ENCODE assay signal across 8 mouse cellular contexts in genomic region chr2:29967768-29968167, GRCm38 (mm10). TPM values are rescaled to one million over a fixed set of nuclear protein-coding genes. Genes with fewer than 3 reads are reported as not detected.
DNase-seq lines count a peak whose midpoint lies in the region; ATAC-seq and TF ChIP-seq lines count a peak whose summit lies in the region.
"Had no signal": no experiment of that assay in that cellular context is flagged by ENCODE, and none has a peak within 500 bp of the region (broad histone marks: within the 10 kb centered on the region; RNA-seq: fewer than 3 reads in every experiment).

No protein-coding gene starts in this region.

- H3K4me3 ChIP-seq in neural tube, embryonic 11.5 days (ENCODE audit: low read depth, low read length) = peak overlapping the region; percentile 83
- H3K4me3 ChIP-seq in heart, postnatal 0 days (ENCODE audit: low read depth, low read length) = peak overlapping the region; percentile 97
- H3K4me3 ChIP-seq in limb, embryonic 14.5 days (replicated peaks; ENCODE audit: low read length) = 0 out of 2 replicates have a peak overlapping the region, but pooled peaks have one; percentile 4
- H3K4me3 ChIP-seq in liver, embryonic 11.5 days (ENCODE audit: low read depth, low read length) = no peak overlapping the region

- H3K4me1 ChIP-seq in neural tube, embryonic 11.5 days (ENCODE audit: control insufficient read depth, insufficient read depth, low read length) = peaks cover 24% of the 10 kb centered on the region
- H3K4me1 ChIP-seq in heart, postnatal 0 days (ENCODE audit: control insufficient read depth, insufficient read depth) = peaks cover 68% of the 10 kb centered on the region
- H3K4me1 ChIP-seq in limb, embryonic 14.5 days (ENCODE audit: control insufficient read depth, insufficient read depth, low read length) = peaks cover 24% of the 10 kb centered on the region
- H3K4me1 ChIP-seq in liver, embryonic 11.5 days (replicated peaks; ENCODE audit: control insufficient read depth, insufficient read depth, low read length) = peaks cover 12% of the 10 kb centered on the region; the same call in 1 of the 2 replicates

- H3K27me3 ChIP-seq in neural tube, embryonic 11.5 days (ENCODE audit: control insufficient read depth, insufficient read depth, low read length) = no peaks in the 10 kb centered on the region
- H3K27me3 ChIP-seq in heart, postnatal 0 days (ENCODE audit: control insufficient read depth, insufficient read depth, low read length) = no peaks in the 10 kb centered on the region
- H3K27me3 ChIP-seq in limb, embryonic 14.5 days (ENCODE audit: control insufficient read depth, insufficient read depth, low read length) = no peaks in the 10 kb centered on the region
- H3K27me3 ChIP-seq in liver, embryonic 11.5 days (replicated peaks; ENCODE audit: control insufficient read depth, insufficient read depth, low read length) = peaks cover 37% of the 10 kb centered on the region

- no peak overlapping the region for H3K27ac ChIP-seq in neural tube, embryonic 11.5 days (ENCODE audit: low read depth, low read length)
- H3K27ac ChIP-seq in heart, postnatal 0 days (ENCODE audit: low read depth) = peak overlapping the region; percentile 97
- H3K27ac ChIP-seq in limb, embryonic 14.5 days (replicated peaks; ENCODE audit: low read depth, low read length) = no peak overlapping the region
- no peak overlapping the region for H3K27ac ChIP-seq in liver, embryonic 11.5 days (ENCODE audit: low read depth, low read length)
- H3K27ac ChIP-seq: macrophage had no signal

- WGBS in neural tube, embryonic 11.5 days = 53% methylated on average over 5 of the region's 5 CpGs
- 12% methylated on average over 5 of the region's 5 CpGs for WGBS in heart, postnatal 0 days
- WGBS in limb, embryonic 14.5 days = 61% methylated on average over 5 of the region's 5 CpGs
- 69% methylated on average over 5 of the region's 5 CpGs for WGBS in liver, embryonic 11.5 days

- no peak for TF ChIP-seq CTCF in heart, postnatal 0 days (IDR thresholded peaks at IDR 0.05; ENCODE audit: low read depth)

- peak overlapping the region; percentile 50 for H3K9ac ChIP-seq in neural tube, embryonic 11.5 days (ENCODE audit: low read length)
- peak overlapping the region; percentile 99 for H3K9ac ChIP-seq in heart, postnatal 0 days (replicated peaks; ENCODE audit: low read depth, low read length)
- no peak overlapping the region for H3K9ac ChIP-seq in limb, embryonic 14.5 days (ENCODE audit: low read depth, low read length, severe bottlenecking)
- no peak overlapping the region for H3K9ac ChIP-seq in liver, embryonic 11.5 days (ENCODE audit: low read depth, low read length)

- ATAC-seq in neural tube, embryonic 11.5 days (ENCODE audit: insufficient read depth, low FRiP score, low TSS enrichment) = no peak
- ATAC-seq in heart, postnatal 0 days (ENCODE audit: insufficient read depth, low read depth) = peak; percentile 10; the same call in 1 of the 2 replicates
- ATAC-seq in limb, embryonic 14.5 days (ENCODE audit: low FRiP score, low read depth) = no peak
- ATAC-seq in liver, embryonic 11.5 days (replicated peaks; ENCODE audit: low FRiP score) = no peak

- no peak for DNase-seq in neural tube, embryonic 11.5 days (ENCODE audit: low spot score)
- no peak for DNase-seq in neural tube, embryonic 10.5 days (ENCODE audit: extremely low spot score, low spot score)
- peak; percentile 57 for DNase-seq in heart, postnatal 0 days (ENCODE audit: low spot score)
- no peak for DNase-seq in limb, embryonic 14.5 days (ENCODE audit: low spot score)
- DNase-seq in right cerebral cortex, postnatal 25 days = no peak
- DNase-seq in ovary, postnatal 10 days (ENCODE audit: low spot score) = no peak
- no peak for DNase-seq in liver, embryonic 11.5 days (ENCODE audit: low spot score)

- TF ChIP-seq EP300 in heart, postnatal 0 days (IDR thresholded peaks at IDR 0.05; ENCODE audit: low read depth) = no peak

- no peak for TF ChIP-seq POLR2A in limb, embryonic 14.5 days (IDR thresholded peaks at IDR 0.05; ENCODE audit: borderline replicate concordance, extremely low read depth, insufficient read depth, insufficient read length)

- H3K9me3 ChIP-seq in neural tube, embryonic 11.5 days (ENCODE audit: control insufficient read depth, low read length) = no peaks in the 10 kb centered on the region
- no peaks in the 10 kb centered on the region for H3K9me3 ChIP-seq in heart, postnatal 0 days (replicated peaks; ENCODE audit: control insufficient read depth, low read length)
- no peaks in the 10 kb centered on the region for H3K9me3 ChIP-seq in limb, embryonic 14.5 days (ENCODE audit: control insufficient read depth, low read length)
- H3K9me3 ChIP-seq in liver, embryonic 11.5 days (ENCODE audit: control insufficient read depth, low read length) = no peaks in the 10 kb centered on the region

- H3K36me3 ChIP-seq in neural tube, embryonic 11.5 days (ENCODE audit: control insufficient read depth, insufficient read depth, low read length) = peaks cover 7% of the 10 kb centered on the region
- H3K36me3 ChIP-seq in heart, postnatal 0 days (replicated peaks; ENCODE audit: control insufficient read depth, insufficient read depth, low read length) = peaks cover 28% of the 10 kb centered on the region
- H3K36me3 ChIP-seq in limb, embryonic 14.5 days (ENCODE audit: control insufficient read depth, insufficient read depth, low read length) = peaks cover 21% of the 10 kb centered on the region; the same call in 1 of the 2 replicates
- H3K36me3 ChIP-seq in liver, embryonic 11.5 days (ENCODE audit: control insufficient read depth, insufficient read depth, low read length) = no peaks in the 10 kb centered on the region

- peak overlapping the region; percentile 46 for H3K4me2 ChIP-seq in neural tube, embryonic 11.5 days (ENCODE audit: low read depth)
- peak overlapping the region; percentile 72 for H3K4me2 ChIP-seq in heart, postnatal 0 days (ENCODE audit: low read depth, low read length)
- peak overlapping the region; percentile 50; the same call in 1 of the 2 replicates for H3K4me2 ChIP-seq in limb, embryonic 14.5 days (replicated peaks; ENCODE audit: low read depth, low read length, severe bottlenecking)
- H3K4me2 ChIP-seq in liver, embryonic 11.5 days = no peak overlapping the region

RNA-seq across cellular contexts. Expression of gene Sptan1, which starts 2.4 kb away (rescaled TPM):
- 194 and 196 TPM in 2 replicates for polyA plus RNA-seq in neural tube, embryonic 11.5 days (2014; fragmentation: Nextera tagmentation; extraction: Ambion mirVana)
- total RNA-seq in heart, postnatal 0 days (2014; rRNA removed; ENCODE audit: low replicate concordance) = 245 and 266 TPM in 2 replicates
- polyA plus RNA-seq in heart, postnatal 0 days (2015; fragmentation: Nextera tagmentation; extraction: Ambion mirVana) = 66.4 and 79.3 TPM in 2 replicates
- 176 and 206 TPM in 2 replicates for polyA plus RNA-seq in limb, embryonic 14.5 days (2012; rRNA removed)
- polyA plus RNA-seq in limb, embryonic 14.5 days (2014; fragmentation: Nextera tagmentation; extraction: Ambion mirVana) = 150 and 153 TPM in 2 replicates
- polyA plus RNA-seq in liver, embryonic 11.5 days (2014; fragmentation: Nextera tagmentation; extraction: Ambion mirVana) = 40.4 and 50.2 TPM in 2 replicates

RNA-seq across cellular contexts. Expression of gene Gle1, which starts 32.5 kb away (rescaled TPM):
- 61.5 and 71.3 TPM in 2 replicates for polyA plus RNA-seq in neural tube, embryonic 11.5 days (2014; fragmentation: Nextera tagmentation; extraction: Ambion mirVana)
- 14.7 and 21.4 TPM in 2 replicates for total RNA-seq in heart, postnatal 0 days (2014; rRNA removed; ENCODE audit: low replicate concordance)
- polyA plus RNA-seq in heart, postnatal 0 days (2015; fragmentation: Nextera tagmentation; extraction: Ambion mirVana) = 22.8 and 23.0 TPM in 2 replicates
- 42.0 and 42.3 TPM in 2 replicates for polyA plus RNA-seq in limb, embryonic 14.5 days (2012; rRNA removed)
- 49.7 and 54.5 TPM in 2 replicates for polyA plus RNA-seq in limb, embryonic 14.5 days (2014; fragmentation: Nextera tagmentation; extraction: Ambion mirVana)
- 58.0 and 62.8 TPM in 2 replicates for polyA plus RNA-seq in liver, embryonic 11.5 days (2014; fragmentation: Nextera tagmentation; extraction: Ambion mirVana)

Comparison
In these comparisons a context has a peak if more than half of its experiments do, and no peak if none do; other contexts are left out.
1. H3K9ac ChIP-seq: peak in neural tube, embryonic 11.5 days (single experiment) and heart, postnatal 0 days (single experiment); none in limb, embryonic 14.5 days (single experiment) and liver, embryonic 11.5 days (single experiment).